Mouse (Mus musculus): ENCODE results near the gene Gpr137. TPM values are rescaled to one million over a fixed set of nuclear protein-coding genes. Genes with fewer than 3 reads are reported as not detected.

The Gpr137 gene
- total RNA-seq, 1 experiment from 2014 or later = 54.8 TPM

GRCm38 (mm10) chr19:6941372-6942248, 670 bp downstream of the Gpr137 start, which contains the start of gene Bad:
TSS of gene Bad (plus strand) at chr19:6941861.
- peak; percentile 97 for DNase-seq

- no peak for DNase-seq
These were observed 1.6 kb downstream of the Gpr137 start for GRCm38 (mm10) chr19:6940396-6941351.

- DNase-seq = no peak
These were observed 2.9 kb downstream of the Gpr137 start for GRCm38 (mm10) chr19:6939106-6940002.

- DNase-seq = no peak
These were observed 4.5 kb downstream of the Gpr137 start for GRCm38 (mm10) chr19:6937541-6938465.

- DNase-seq = no peak
These were observed 6.0 kb downstream of the Gpr137 start for GRCm38 (mm10) chr19:6936299-6936698.

GRCm38 (mm10) chr19:6934195-6934977, 7.9 kb downstream of the Gpr137 start, which contains the start of gene Kcnk4:
TSS of gene Kcnk4 (minus strand) at chr19:6934515.
- no peak for DNase-seq

GRCm38 (mm10) chr19:6933436-6934194, 8.7 kb downstream of the Gpr137 start:
- DNase-seq = no peak

GRCm38 (mm10) chr19:6933102-6933435, 9.2 kb downstream of the Gpr137 start:
- DNase-seq = no peak

- no peak for DNase-seq
These were observed 10.3 kb downstream of the Gpr137 start for GRCm38 (mm10) chr19:6932018-6932417.

GRCm38 (mm10) chr19:6931002-6931401, 11.3 kb downstream of the Gpr137 start:
- no peak for DNase-seq

GRCm38 (mm10) chr19:6928080-6928479, 14.2 kb downstream of the Gpr137 start:
- no peak for DNase-seq

GRCm38 (mm10) chr19:6926559-6927255, 15.6 kb downstream of the Gpr137 start:
- no peak for DNase-seq

- DNase-seq = no peak
These were observed 16.5 kb downstream of the Gpr137 start for GRCm38 (mm10) chr19:6925611-6926329.

- no peak for DNase-seq
These were observed 17.0 kb downstream of the Gpr137 start, which contains the start of gene Catsperz for GRCm38 (mm10) chr19:6925307-6925573. TSS of gene Catsperz (minus strand) at chr19:6925380.

GRCm38 (mm10) chr19:6924461-6925306, 17.6 kb downstream of the Gpr137 start:
- DNase-seq = peak; percentile 90

GRCm38 (mm10) chr19:6922901-6923735, 19.2 kb downstream of the Gpr137 start:
- DNase-seq = no peak
